Mouse (Mus musculus) embryonic facial prominence, embryonic 11.5 days (tissue): ENCODE measurements around the gene Sh3bp5. TPM values are rescaled to one million over a fixed set of nuclear protein-coding genes. Genes with fewer than 3 reads are reported as not detected.

ENCODE experiments used
- ATAC-seq: fragments of 200-750 bp; cut with Nextera tagmentation; replicated peaks from 2 replicates; pipeline ENCODE4 v1.8.0; 2017; ENCODE audit warnings: low read depth; ENCODE audit not compliant: insufficient number of reproducible peaks, low FRiP score, low TSS enrichment
- DNase-seq: peaks from one replicate; pipeline ENCODE4 v3.0.0-alpha.2; 2015; ENCODE audit warnings: low spot score
- H3K27ac ChIP-seq: fragments of 300-500 bp; sonication (generic); replicated peaks from 2 replicates; pipeline ENCODE4 v1.5.1; 2014; ENCODE audit warnings: mild to moderate bottlenecking, low read depth, low read length, control low read depth
- H3K27me3 ChIP-seq: fragments of 300-500 bp; sonication (generic); 2 replicates; pipeline ENCODE4 v1.6.1; 2014; ENCODE audit warnings: mild to moderate bottlenecking, low read length, moderate library complexity, mixed read lengths; ENCODE audit not compliant: control insufficient read depth, insufficient read depth
- H3K36me3 ChIP-seq: fragments of 300-500 bp; sonication (generic); replicated peaks from 2 replicates; pipeline ENCODE4 v1.6.1; 2014; ENCODE audit warnings: low read depth, mild to moderate bottlenecking, low read length, moderate library complexity, mixed read lengths; ENCODE audit not compliant: control insufficient read depth, insufficient read depth
- H3K4me1 ChIP-seq: fragments of 300-500 bp; sonication (generic); 2 replicates; pipeline ENCODE4 v1.6.1; 2014; ENCODE audit warnings: low read length, mixed read lengths; ENCODE audit not compliant: control insufficient read depth, insufficient read depth
- H3K4me2 ChIP-seq: fragments of 300-500 bp; sonication (generic); 2 replicates; pipeline ENCODE4 v1.6.1; 2014; ENCODE audit warnings: low read depth, mild to moderate bottlenecking, control low read depth, low read length, moderate library complexity
- H3K4me3 ChIP-seq: fragments of 300-500 bp; sonication (generic); 2 replicates; pipeline ENCODE4 v1.5.1; 2014; ENCODE audit warnings: low read depth, low read length, control low read depth
- H3K9ac ChIP-seq: fragments of 300-500 bp; sonication (generic); replicated peaks from 2 replicates; pipeline ENCODE4 v1.6.1; 2014; ENCODE audit warnings: mild to moderate bottlenecking, control low read depth, low read length
- H3K9me3 ChIP-seq: fragments of 300-500 bp; sonication (generic); replicated peaks from 2 replicates; pipeline ENCODE4 v1.6.1; 2016; ENCODE audit warnings: mild to moderate bottlenecking, low read length, inconsistent platforms, mixed read lengths; ENCODE audit not compliant: control insufficient read depth
- WGBS: fragments of 180-500 bp; shearing (Covaris S2); extraction: QIAGEN DNeasy Blood & Tissue Kit; methylation state at CpG from one replicate; pipeline ENCODE4 v1.1.7; 2014; 5-methylcytosine and 5-hydroxymethylcytosine counted together
- polyA plus RNA-seq: library from polyadenylated mRNA; unstranded; fragments of >200 nt; fragmentation: Nextera tagmentation; extraction: Ambion mirVana; gene quantifications from 2 replicates; pipeline ENCODE4 v1.2.1, GENCODE M21; 2014

The Sh3bp5 gene
- polyA plus RNA-seq, 1 experiment from 2014 or later = 16.0 TPM

DNA sequence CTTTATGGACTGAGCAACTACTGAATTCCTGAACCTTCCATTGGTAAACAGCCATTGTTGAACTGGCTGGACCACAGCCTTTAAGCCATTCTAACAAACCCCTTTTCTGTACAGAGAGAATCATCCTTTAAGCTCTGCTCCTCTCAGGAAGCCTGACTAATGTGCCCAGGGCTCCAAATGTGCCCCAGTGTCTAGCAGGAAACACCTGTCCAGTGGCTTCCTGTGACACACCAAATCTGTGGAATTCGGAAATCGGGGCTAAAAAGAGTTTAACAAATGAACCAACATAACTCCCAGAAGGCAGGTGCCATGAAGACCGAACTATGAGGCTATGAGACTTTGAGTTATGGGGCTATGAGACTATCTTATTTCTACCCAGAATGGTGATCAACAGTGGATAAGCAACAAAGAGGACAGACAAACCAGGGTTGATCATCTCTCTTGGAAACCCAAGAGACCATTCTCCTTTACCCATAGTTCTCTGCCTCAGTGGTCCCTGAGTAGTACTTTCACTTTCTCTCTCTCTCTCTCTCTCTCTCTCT lies 4.0 kb downstream of the Sh3bp5 start:
- WGBS = 73% methylated on average over 3 of the region's 3 CpGs
- ATAC-seq (no peak), DNase-seq (no peak)
- peaks cover 6% of the 10 kb centered on the region for H3K4me1 ChIP-seq
- H3K9ac ChIP-seq = no peak overlapping the region
- H3K9me3 ChIP-seq = no peaks in the 10 kb centered on the region
- H3K4me3 ChIP-seq = no peak overlapping the region
- no peak overlapping the region for H3K4me2 ChIP-seq
- no peak overlapping the region for H3K27ac ChIP-seq
- H3K27me3 ChIP-seq = no peaks in the 10 kb centered on the region
- peaks cover 1% of the 10 kb centered on the region for H3K36me3 ChIP-seq

DNA sequence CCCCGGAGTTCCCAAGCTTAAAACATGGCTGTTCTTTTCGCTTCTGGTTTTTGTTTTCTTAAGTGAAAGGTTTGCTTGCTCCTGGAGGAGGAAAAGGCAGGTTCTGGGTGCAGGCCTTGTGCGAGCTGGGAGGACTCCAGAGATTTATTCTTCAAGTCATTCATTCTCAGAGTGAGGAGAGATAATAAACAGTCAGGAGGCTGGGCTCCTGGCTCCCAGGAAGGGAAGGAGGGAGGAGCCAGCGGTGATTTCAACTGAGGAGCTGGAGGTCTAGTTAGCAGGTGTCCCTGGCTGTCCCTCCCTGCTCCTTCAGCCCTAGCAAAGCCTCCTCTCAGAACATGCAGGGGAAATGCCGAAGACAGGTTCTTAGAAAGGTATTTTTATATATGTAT lies 6.9 kb downstream of the Sh3bp5 start:
- Histone ChIP-seq H3K27me3 (no peaks in the 10 kb centered on the region), H3K9ac (no peak overlapping the region), H3K4me3 (no peak overlapping the region), H3K9me3 (no peaks in the 10 kb centered on the region), H3K36me3 (peaks cover 2% of the 10 kb centered on the region), H3K4me2 (no peak overlapping the region), H3K27ac (no peak overlapping the region), H3K4me1 (peaks cover 3% of the 10 kb centered on the region)
- ATAC-seq (no peak), DNase-seq (no peak)
- 74% methylated on average over 5 of the region's 5 CpGs for WGBS

DNA sequence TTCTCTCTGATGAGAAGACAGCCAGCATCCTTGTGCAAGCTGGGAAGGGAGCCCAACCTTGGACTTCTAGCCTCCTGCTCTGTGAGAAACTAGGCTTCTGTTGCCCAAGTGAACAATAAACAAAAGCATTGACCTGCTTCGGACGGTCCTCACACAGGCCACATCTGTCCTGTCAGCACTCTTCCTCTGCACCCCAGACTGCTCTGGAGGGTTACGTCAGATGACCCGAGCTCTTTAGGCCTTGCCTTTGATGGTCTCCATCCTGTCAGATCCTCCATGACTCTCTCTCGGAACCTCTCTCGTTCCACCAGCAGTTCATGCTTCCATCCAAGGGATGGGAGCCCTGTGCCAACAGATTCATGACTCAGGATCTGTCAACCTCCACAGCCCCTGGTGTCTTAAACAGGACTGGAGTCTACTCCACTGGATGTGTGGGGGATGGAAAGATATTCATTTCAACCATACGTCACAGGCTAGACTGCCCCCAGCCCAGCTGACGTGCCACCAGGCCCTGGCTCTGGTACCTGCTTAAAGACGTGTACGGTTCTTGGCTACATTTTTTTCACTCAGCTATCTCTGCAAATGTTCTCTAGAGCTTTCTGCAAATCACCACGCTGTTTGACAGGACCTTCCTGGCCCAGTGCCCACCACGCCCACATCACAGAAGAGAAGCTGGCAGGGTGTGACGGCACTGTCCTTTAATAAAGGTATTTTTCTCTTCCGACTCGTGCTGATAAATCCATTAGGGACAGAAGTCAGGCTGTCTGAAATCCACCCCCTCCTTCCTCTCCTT lies 7.5 kb downstream of the Sh3bp5 start:
- no peaks in the 10 kb centered on the region for H3K9me3 ChIP-seq
- peaks cover 2% of the 10 kb centered on the region for H3K36me3 ChIP-seq
- H3K4me2 ChIP-seq = no peak overlapping the region
- 79% methylated on average over 15 of the region's 15 CpGs for WGBS
- ATAC-seq = no peak
- no peak overlapping the region for H3K9ac ChIP-seq
- no peak for DNase-seq
- no peak overlapping the region for H3K27ac ChIP-seq
- no peaks in the 10 kb centered on the region for H3K27me3 ChIP-seq
- H3K4me1 ChIP-seq = peaks cover 3% of the 10 kb centered on the region
- no peak overlapping the region for H3K4me3 ChIP-seq

DNA sequence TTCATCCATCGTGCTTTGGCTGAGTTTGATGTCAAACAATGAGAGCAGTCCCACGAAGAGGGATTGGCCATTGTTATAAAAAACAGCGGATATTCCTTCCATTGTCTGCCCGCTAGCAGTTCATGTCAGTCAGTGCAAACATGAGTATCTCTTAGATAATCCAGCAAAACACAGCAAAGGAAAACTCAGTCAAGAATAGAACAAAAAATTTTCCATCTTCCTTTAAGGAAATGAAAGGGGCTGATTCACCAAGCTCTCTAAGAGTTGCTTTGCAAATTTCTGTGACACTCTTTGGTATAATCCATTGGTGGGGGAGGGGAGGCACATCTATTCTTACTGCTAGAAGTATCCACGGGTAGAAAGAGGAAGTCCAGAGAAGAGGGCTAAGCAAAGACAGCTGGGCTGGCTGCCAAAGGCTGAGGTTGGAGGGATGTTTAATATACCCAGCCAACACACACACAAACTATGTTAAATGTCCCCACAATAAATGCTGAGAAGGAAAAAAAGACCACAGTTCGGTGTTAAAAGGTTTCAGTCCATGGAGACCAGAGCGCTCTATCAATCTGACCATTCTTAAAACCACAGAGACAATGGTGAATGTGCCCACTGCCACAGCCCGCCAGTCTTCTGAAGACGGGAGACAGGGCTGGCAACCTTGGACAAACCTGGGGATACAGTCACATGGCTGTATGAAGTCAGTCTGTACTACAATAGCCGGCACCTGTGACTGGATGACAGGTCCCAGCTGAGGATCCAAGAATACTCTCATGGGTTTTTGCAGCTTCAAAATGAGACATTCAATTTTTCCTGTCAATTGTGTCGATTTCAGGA lies 12.7 kb downstream of the Sh3bp5 start:
- Histone ChIP-seq H3K9me3 (no peaks in the 10 kb centered on the region), H3K27me3 (no peaks in the 10 kb centered on the region), H3K36me3 (peaks cover 2% of the 10 kb centered on the region), H3K27ac (no peak overlapping the region), H3K9ac (no peak overlapping the region), H3K4me1 (no peaks in the 10 kb centered on the region), H3K4me3 (no peak overlapping the region), H3K4me2 (no peak overlapping the region)
- ATAC-seq = no peak
- DNase-seq = no peak
- WGBS = 78% methylated on average over 11 of the region's 11 CpGs

DNA sequence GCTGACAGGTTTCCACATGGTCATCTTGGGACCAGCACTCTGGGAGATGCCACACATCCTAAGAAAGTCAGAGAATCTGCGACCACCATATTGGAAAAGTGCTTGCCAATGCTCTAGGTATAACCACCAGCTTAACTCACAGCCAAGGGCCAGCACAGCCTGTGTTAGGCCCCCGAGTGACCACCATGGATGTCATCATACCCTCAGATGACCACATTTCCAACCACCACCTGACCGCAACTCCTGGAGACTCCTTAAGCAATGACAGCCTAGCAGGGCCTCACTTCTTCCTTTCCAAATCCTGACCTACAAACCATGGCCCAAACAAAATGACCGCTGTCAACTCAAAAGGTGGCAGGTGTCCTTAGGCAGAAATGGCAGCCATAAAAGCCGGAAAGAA lies 13.5 kb downstream of the Sh3bp5 start:
- WGBS = 93% methylated on average over 5 of the region's 5 CpGs
- no peak overlapping the region for H3K4me2 ChIP-seq
- DNase-seq (no peak), ATAC-seq (no peak)
- no peaks in the 10 kb centered on the region for H3K9me3 ChIP-seq
- no peaks in the 10 kb centered on the region for H3K27me3 ChIP-seq
- H3K36me3 ChIP-seq = peaks cover 2% of the 10 kb centered on the region
- H3K27ac ChIP-seq = no peak overlapping the region
- H3K4me3 ChIP-seq = no peak overlapping the region
- no peak overlapping the region for H3K9ac ChIP-seq
- H3K4me1 ChIP-seq = no peaks in the 10 kb centered on the region

DNA sequence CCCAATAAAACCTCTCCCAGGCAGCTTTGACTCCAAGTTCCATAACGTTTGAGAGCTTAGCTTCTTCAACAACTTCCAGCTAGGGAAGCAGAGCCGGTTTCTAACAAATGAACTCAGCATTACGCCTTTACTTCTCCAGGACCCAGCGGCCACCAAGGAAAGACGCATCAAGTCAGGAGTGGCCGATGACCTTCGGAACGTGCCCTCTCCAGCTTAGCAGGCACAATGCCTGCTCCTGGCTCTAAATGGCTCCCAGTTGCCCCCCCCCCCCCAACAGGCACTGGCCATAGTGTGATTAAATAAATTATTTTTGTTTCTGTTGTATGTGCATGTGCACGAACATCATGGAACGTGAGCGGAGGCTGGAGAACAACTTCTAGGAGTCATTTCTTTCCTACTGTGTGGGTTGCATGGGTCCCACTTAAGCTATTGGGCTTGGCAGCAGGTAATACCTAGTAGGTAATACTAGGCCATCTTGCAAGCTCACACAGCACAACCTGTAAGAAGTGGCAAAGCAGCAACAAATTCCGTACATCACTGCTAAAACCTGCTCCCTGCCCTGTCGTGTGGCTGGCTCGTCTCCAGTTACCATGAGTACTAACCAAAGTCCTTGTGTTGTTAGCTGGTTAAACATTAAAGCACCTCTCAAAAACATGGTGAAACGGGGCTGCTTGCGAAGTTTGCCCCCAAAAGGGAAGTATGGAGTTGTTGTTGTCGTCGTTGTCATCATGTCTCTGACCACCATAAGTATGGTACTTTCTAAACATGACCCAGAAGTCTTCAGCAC lies 14.2 kb downstream of the Sh3bp5 start:
- Histone ChIP-seq H3K27me3 (no peaks in the 10 kb centered on the region), H3K4me1 (no peaks in the 10 kb centered on the region), H3K9ac (no peak overlapping the region), H3K4me2 (no peak overlapping the region), H3K36me3 (no peaks in the 10 kb centered on the region), H3K4me3 (no peak overlapping the region), H3K27ac (no peak overlapping the region), H3K9me3 (no peaks in the 10 kb centered on the region)
- 91% methylated on average over 18 of the region's 18 CpGs for WGBS
- DNase-seq (no peak), ATAC-seq (no peak)

DNA sequence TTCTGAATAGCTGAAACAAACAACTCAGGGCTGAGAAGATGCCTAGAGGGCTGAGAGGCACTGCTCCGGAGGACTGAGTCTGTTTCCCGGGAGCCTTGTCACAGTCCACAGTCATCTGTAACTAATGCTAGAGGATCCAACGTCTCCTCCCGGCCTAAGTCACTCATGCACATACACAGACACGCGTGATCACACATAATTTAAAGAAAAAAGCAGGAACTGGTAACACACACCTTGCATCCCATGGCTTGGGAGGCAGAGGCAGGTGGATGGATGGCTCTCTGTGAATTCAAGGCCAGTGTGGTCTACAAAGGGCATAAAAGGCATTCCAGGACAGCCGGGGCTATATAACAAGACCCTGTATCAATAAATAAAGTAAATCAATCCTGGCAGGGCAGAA lies 14.9 kb downstream of the Sh3bp5 start:
- Histone ChIP-seq H3K4me2 (no peak overlapping the region), H3K36me3 (no peaks in the 10 kb centered on the region), H3K4me1 (no peaks in the 10 kb centered on the region), H3K9me3 (no peaks in the 10 kb centered on the region), H3K4me3 (no peak overlapping the region), H3K27me3 (no peaks in the 10 kb centered on the region), H3K9ac (no peak overlapping the region), H3K27ac (no peak overlapping the region)
- WGBS = 73% methylated on average over 7 of the region's 7 CpGs
- no peak for ATAC-seq
- DNase-seq = no peak
